Mouse (Mus musculus) right cerebral cortex, postnatal 25 days (tissue): ENCODE measurements around the gene Scgb2b21.
"Not testable (repeated sequence)": the region's sequence is repeated elsewhere in the genome, so short reads cannot be mapped to it uniquely, and the experiment has no call there.

Experiments used
- DNase-seq: peaks from one replicate; pipeline ENCODE4 v3.0.0; 2022

Gene Scgb2b21

DNA sequence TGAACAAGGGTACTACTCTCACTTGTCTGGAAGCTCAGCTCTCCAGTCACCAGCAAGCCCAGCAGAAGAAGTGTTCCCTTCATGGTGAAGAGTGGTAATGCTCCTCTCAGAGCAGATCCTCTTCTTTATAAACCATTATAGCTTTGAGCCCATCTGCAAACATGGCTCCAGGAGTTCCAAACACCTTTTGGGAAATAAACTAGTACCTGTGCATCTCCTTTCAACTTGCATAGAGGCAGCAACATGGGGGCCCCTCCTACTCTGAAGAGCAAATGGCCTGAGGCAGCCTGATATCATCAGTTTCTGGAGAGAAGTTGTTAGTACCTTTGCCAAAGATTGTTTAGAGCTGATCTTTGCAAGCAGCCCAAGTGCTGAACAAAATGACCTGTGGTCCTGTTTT is at the start of gene Scgb2b21:
Gene Scgb2b21, minus strand, starts transcription at position 101 of the 400 bp plus-strand sequence.
- DNase-seq: no peak

- not testable (repeated sequence) for DNase-seq
Measured at GRCm38 (mm10) chr7:33543420-33543819, 23.2 kb upstream of the Scgb2b21 start.
